Mouse (Mus musculus) gastrocnemius, adult 18-20 months (tissue): ENCODE results near the gene Tex2. TPM values are rescaled to one million over a fixed set of nuclear protein-coding genes. Genes with fewer than 3 reads are reported as not detected.
"Not testable (repeated sequence)": the region's sequence is repeated elsewhere in the genome, so short reads cannot be mapped to it uniquely, and the experiment has no call there.

Experiments used
- DNase-seq: peaks from one replicate; pipeline ENCODE4 v3.0.0; 2021; ENCODE audit warnings: low spot score
- total RNA-seq, 2 experiments: library from RNA; stranded (reverse); gene quantifications; 2 replicates each; pipeline ENCODE4 v1.2.3; 2021

Tex2 gene
- total RNA-seq, 2 experiments from 2014 or later, result 64.8 to 69.4 TPM

GRCm38 (mm10) chr11:106580468-106580867 lies 32.8 kb downstream of the Tex2 start:
- peak; percentile 33 for DNase-seq

GRCm38 (mm10) chr11:106579957-106580356 lies 33.3 kb downstream of the Tex2 start:
- peak; percentile 35 for DNase-seq

GRCm38 (mm10) chr11:106579146-106579545 lies 34.1 kb downstream of the Tex2 start:
- no peak for DNase-seq

GRCm38 (mm10) chr11:106577624-106578355 lies 35.4 kb downstream of the Tex2 start:
- not testable (repeated sequence) for DNase-seq

- no peak for DNase-seq
These were observed 38.8 kb downstream of the Tex2 start for GRCm38 (mm10) chr11:106574456-106574855.

GRCm38 (mm10) chr11:106573476-106574240 lies 39.6 kb downstream of the Tex2 start:
- no peak for DNase-seq

GRCm38 (mm10) chr11:106572958-106573357 lies 40.3 kb downstream of the Tex2 start:
- peak; percentile 34 for DNase-seq

- peak; percentile 38 for DNase-seq
These were observed 41.0 kb downstream of the Tex2 start for GRCm38 (mm10) chr11:106572020-106572782.

GRCm38 (mm10) chr11:106571026-106571983 lies 41.9 kb downstream of the Tex2 start:
- DNase-seq, result no peak

GRCm38 (mm10) chr11:106568329-106568960 lies 44.8 kb downstream of the Tex2 start:
- DNase-seq, result no peak

GRCm38 (mm10) chr11:106566040-106566785 lies 47.0 kb downstream of the Tex2 start:
- DNase-seq, result no peak

- DNase-seq, result peak; percentile 57
These were observed 49.0 kb downstream of the Tex2 start for GRCm38 (mm10) chr11:106564261-106564660.

GRCm38 (mm10) chr11:106562707-106563106 lies 50.5 kb downstream of the Tex2 start:
- no peak for DNase-seq

GRCm38 (mm10) chr11:106559773-106560172 lies 53.5 kb downstream of the Tex2 start:
- no peak for DNase-seq

- no peak for DNase-seq
These were observed 55.2 kb downstream of the Tex2 start for GRCm38 (mm10) chr11:106558008-106558407.

- no peak for DNase-seq
These were observed 55.8 kb downstream of the Tex2 start for GRCm38 (mm10) chr11:106557398-106557797.

GRCm38 (mm10) chr11:106556689-106557088 lies 56.5 kb downstream of the Tex2 start:
- DNase-seq, result no peak

GRCm38 (mm10) chr11:106555805-106556615 lies 57.2 kb downstream of the Tex2 start:
- DNase-seq, result no peak

GRCm38 (mm10) chr11:106550398-106550797 lies 62.8 kb downstream of the Tex2 start:
- no peak for DNase-seq
